Mouse (Mus musculus) bone marrow macrophage, adult 2 months (primary cell): ENCODE measurements around the gene Hoxc11. TPM values are rescaled to one million over a fixed set of nuclear protein-coding genes. Genes with fewer than 3 reads are reported as not detected.

Experiments
- H3K27ac ChIP-seq: 2 replicates; pipeline ENCODE4 v1.5.1; 2012; ENCODE audit warnings: low read depth, low read length; ENCODE audit not compliant: insufficient read depth
- H3K4me1 ChIP-seq: 2 replicates; pipeline ENCODE4 v1.6.1; 2012; ENCODE audit warnings: low read length; ENCODE audit not compliant: control insufficient read depth, insufficient read depth
- H3K4me3 ChIP-seq: 2 replicates; pipeline ENCODE4 v1.5.1; 2012; ENCODE audit warnings: mild to moderate bottlenecking, low read length, moderate library complexity; ENCODE audit not compliant: insufficient read depth
- CTCF ChIP-seq: IDR thresholded peaks from 2 replicates; pipeline ENCODE4 v1.5.1; 2012; ENCODE audit warnings: low read depth, mild to moderate bottlenecking, low read length, moderate library complexity
- POLR2A ChIP-seq: IDR thresholded peaks from 2 replicates; pipeline ENCODE4 v1.6.1; 2012; ENCODE audit warnings: mild to moderate bottlenecking, low read depth, low read length, borderline replicate concordance
- polyA plus RNA-seq: library from polyadenylated mRNA; stranded (reverse); fragments of >200 nt; gene quantifications from 2 replicates; pipeline ENCODE4 v1.2.4, GENCODE M21; 2012; ENCODE audit not compliant: missing spikeins, insufficient read depth, insufficient read length

Hoxc11 gene
- polyA plus RNA-seq, 1 experiment, result not detected

DNA sequence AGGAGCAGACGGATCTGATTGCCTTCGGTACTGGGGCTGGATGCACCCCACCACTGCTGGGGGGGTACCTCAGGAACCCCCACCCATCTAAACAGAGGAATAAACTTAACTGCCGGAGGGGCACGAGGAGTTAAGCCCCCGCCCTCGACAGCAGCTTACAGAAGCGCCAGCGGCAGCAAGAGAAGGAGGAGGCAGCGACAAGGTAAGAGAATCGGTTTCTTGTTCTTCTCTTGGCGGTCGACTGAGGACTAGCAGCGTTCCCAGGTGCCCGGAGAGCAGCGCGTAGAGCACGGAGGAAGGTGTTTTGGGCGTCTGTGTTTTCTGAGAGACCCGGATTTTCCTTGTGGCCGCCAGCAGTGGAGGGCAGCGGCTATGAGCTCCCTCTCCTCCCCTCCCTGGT, 18.0 kb downstream of the Hoxc11 start:
- Histone ChIP-seq H3K4me3 (no peak overlapping the region), H3K27ac (no peak overlapping the region), H3K4me1 (no peaks in the 10 kb centered on the region)
- TF ChIP-seq POLR2A (no peak), CTCF (no peak)

DNA sequence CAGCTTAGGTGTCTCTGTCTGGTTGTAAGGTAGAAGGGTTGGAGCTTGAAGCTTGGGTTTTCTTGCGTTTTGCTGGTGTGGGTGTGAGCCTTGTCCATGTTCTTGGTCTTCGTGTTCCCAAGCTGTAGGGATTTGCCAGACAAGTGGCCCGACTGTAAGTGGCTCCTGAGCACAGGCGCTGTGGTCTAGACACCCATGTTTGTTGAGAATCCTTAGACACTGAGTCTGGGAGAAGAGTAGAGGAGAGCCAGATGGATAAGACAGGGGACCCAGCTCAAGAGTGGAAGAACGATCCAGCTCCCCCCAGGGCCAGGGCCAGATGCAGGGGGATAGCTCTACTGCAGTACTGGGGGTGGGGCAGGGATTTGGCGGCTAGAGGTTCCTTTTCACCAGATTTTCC, 18.5 kb downstream of the Hoxc11 start:
- Histone ChIP-seq H3K4me3 (no peak overlapping the region), H3K27ac (no peak overlapping the region), H3K4me1 (no peaks in the 10 kb centered on the region)
- no peak for TF ChIP-seq POLR2A
- no peak for TF ChIP-seq CTCF

DNA sequence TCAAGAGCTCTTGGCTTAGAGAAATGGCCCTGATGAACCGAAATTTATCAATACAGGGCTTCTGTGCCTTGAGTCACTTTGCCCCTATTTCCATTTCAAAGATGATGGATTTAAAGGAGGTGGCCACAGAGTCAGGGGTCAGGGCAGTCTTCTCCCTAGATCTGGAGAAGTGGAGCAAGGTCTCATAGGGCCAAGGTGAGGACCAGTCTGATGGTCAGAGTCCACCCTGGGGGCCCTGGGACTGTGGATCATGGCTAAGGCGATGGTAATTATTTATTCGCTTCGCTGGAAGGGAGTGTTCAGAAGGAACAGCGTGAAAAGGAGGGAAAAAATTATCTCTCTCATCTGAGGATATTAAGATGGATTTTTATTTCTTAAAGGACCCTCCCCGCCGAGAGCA, 20.8 kb downstream of the Hoxc11 start:
- Histone ChIP-seq H3K27ac (no peak overlapping the region), H3K4me1 (no peaks in the 10 kb centered on the region), H3K4me3 (no peak overlapping the region)
- TF ChIP-seq CTCF (no peak), POLR2A (no peak)

DNA sequence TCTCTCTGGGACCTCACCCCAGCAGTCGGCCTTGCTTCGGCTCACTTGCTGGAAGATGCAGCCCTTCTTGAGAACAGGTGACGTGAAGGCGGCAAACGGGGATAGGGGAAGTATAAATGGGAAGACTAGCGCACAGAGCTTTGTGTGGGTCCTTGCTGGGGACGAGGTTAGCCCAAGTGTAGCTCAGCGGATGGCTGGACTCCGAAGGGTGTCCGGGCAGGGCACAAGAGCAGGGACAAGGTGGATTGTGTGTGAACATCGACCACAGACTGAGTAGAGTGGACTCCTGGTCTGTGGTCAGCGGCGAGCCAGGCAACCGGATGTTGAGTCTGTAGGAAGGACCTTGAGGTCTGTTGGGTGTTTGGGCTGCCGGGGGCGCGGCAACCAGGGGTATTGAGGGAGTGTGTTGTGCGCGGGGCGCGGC, 21.5 kb downstream of the Hoxc11 start:
- TF ChIP-seq POLR2A (no peak), CTCF (no peak)
- Histone ChIP-seq H3K4me1 (no peaks in the 10 kb centered on the region), H3K27ac (no peak overlapping the region), H3K4me3 (no peak overlapping the region)

DNA sequence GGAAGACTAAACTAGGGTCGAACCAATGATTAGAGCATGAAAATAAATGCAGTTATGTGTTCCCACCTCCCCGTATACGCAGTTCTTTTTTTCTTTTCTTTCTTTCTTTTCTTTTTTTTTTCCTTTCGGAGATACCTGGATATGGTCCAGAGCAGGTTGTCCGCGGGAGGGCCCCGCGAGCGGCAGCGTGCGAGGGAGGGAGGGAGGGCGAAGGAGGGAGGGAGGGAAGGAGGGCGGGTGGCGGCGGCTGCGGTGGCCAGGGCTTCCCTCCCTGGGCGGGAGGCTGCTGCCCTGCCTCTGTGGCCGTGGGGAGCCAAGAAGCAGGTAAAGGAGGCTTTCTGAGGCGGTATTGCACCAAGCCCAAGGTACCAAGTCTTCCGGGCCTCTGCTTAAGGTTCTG, 21.9 kb downstream of the Hoxc11 start, which contains the start of gene Hoxc9:
Gene Hoxc9, plus strand, starts transcription at position 269 of the 400 bp plus-strand sequence.
- H3K4me3 ChIP-seq, result peak within 1 kb of the TSS; percentile 30
- TF ChIP-seq POLR2A (no peak), CTCF (no peak)
- no peak within 1 kb of the TSS for H3K27ac ChIP-seq
- no peaks in the 10 kb centered on the region for H3K4me1 ChIP-seq

DNA sequence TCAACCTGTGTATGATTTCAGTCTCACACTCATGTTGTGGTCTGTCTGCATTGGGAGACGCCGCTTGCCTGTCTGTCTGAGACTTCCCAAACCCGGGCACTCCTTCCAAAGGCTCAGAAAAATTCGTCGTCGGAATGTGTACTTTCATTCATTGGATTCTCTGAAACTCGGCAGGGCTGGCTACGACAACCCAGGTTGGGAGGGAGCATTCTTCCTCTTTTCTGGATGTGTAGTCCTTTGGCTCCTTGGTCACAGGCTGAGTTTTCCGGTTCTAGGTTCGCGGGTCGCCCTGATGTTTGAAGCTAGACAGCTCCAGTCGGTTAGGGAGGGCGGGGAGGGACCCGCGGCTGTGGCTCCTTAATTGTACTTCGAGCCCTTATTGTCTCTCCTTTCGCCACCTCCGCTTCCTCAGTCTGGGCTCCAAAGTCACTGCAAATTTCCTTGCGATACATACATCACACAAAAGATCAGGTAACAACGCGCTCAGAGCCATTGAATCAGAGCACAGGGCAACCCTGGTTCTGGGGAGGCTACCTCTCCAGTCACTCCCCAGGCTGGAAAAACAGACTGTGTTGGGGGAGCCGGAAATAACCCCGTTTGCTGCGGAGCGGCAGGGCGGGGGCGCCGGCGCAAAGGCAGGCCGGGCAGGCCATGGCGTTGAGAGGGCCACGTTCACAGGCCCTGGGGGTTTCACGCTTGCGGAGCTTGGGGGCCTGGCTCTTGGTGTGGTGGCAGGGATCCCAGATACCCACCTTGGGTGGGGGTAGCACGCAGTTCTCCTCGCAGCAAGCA, 22.6 kb downstream of the Hoxc11 start:
- Histone ChIP-seq H3K4me3 (peak overlapping the region; percentile 30), H3K27ac (no peak overlapping the region), H3K4me1 (no peaks in the 10 kb centered on the region)
- no peak for TF ChIP-seq CTCF
- TF ChIP-seq POLR2A, result no peak

DNA sequence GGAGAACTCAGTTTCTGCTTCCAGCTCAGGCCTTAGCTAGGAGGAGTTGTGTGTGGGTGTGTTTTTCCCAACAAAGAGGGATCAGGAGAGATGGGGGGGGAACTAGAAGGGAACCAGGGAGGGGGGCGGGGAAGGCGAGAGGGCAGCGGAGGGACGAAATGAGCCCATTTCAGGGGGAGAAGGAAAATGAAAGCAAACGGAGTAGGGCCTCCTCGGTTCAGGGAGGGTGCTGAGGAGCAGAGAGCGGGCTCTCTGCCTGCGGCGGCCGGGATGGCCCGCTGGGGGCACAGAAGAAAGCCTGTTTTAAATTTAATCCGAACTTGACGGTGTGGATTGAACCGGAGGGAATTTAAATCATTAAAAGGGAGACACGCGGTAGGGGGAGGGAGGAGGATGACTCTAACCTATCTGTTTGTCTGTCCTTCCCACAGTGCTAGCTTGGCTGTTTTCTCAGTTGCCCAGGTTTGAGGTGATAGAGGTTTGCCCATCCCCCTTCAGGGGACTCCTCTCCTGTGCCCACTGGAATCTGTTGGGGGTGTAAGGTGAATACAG, 23.3 kb downstream of the Hoxc11 start:
- Histone ChIP-seq H3K4me3 (peak overlapping the region; percentile 30), H3K27ac (no peak overlapping the region), H3K4me1 (no peaks in the 10 kb centered on the region)
- TF ChIP-seq CTCF, result no peak
- no peak for TF ChIP-seq POLR2A

DNA sequence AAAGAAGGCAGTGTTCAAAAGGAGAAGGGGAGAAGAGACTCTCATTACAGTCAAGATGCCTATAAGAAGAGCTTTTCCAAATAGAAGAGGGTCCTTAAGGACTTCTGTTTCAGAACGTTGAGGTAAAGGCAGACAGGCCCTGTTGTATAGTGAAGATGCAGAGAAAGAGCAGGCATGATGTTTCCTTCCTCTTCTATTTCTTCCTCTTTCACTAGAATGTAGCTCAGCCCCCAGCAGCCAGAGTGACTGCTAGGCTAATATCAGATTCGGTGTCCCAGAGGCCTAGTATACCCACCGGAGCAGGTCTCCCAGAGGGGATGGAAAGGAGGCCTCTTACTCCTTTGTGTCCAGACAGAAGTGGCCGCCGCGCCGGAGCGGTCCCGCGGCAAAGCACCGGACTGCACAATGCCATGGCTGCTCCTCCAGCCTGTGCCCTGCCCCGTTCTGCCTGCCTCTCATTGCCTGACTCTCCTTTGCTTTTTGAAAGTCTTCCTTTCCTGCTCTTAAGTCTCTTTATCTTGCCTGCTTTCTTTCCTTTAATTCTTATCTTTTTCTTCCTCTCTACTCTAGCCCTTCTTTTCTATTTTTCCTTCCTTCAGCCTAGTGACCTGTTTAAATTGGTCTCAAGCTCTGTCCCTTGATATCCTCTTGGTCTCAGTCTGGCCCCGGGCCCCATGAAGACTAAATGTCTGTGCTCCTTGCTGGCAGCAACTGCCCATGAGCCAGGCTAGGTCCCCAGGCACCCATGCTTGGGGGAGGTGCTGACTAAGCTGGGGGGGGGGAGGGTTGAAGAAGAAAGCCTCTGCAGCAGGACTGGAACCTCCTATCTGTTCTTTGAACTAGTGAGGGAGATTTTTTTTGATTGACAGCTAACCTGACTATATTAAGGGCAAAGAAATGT, 24.6 kb downstream of the Hoxc11 start:
- Histone ChIP-seq H3K27ac (no peak overlapping the region), H3K4me3 (no peak overlapping the region), H3K4me1 (no peaks in the 10 kb centered on the region)
- TF ChIP-seq POLR2A, result no peak
- no peak for TF ChIP-seq CTCF

DNA sequence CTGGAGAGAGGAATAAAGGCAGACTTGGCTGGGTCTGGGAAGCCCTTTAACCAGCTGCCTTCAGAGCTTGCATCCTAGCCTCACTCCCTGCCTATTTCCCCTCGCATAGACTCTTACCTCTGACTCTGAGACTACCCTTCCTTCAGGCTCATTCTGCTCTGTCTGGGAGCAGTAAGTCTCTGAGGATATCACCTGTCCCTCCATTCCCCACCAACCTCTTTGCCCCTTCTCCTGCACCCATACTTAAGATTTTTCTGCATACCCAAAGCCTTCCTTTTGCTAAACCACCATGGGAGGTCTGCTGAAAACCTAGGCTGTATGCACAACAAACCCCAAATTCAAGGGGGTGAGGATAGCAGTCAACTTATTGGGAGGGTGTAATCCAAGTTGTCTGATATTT, 25.7 kb downstream of the Hoxc11 start:
- no peak overlapping the region for H3K4me3 ChIP-seq
- H3K4me1 ChIP-seq, result no peaks in the 10 kb centered on the region
- H3K27ac ChIP-seq, result no peak overlapping the region
- no peak for TF ChIP-seq CTCF
- TF ChIP-seq POLR2A, result no peak

DNA sequence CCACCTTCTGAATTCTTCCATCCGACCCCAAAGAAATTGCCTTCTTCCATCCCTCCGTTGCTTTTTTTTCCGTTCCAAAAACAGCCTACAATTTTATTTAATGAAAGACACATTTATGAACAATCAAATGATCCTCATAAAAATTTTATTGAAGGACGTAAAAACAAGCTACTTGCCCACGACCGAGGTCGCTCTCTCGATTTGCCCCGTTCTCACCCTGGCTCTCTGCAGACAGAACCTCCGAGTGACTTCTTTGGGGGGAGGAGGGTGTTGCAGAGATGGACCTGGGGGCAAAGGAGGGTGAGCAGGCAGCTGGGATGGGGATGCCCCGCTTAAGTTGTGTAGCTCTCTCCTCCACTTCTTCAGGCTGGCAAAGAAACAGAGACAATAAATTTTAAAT, 26.1 kb downstream of the Hoxc11 start:
- no peaks in the 10 kb centered on the region for H3K4me1 ChIP-seq
- TF ChIP-seq POLR2A (no peak), CTCF (no peak)
- no peak overlapping the region for H3K27ac ChIP-seq
- no peak overlapping the region for H3K4me3 ChIP-seq
